Mouse (Mus musculus): Measurements from ENCODE around the gene Epas1.

Epas1 gene

DNA sequence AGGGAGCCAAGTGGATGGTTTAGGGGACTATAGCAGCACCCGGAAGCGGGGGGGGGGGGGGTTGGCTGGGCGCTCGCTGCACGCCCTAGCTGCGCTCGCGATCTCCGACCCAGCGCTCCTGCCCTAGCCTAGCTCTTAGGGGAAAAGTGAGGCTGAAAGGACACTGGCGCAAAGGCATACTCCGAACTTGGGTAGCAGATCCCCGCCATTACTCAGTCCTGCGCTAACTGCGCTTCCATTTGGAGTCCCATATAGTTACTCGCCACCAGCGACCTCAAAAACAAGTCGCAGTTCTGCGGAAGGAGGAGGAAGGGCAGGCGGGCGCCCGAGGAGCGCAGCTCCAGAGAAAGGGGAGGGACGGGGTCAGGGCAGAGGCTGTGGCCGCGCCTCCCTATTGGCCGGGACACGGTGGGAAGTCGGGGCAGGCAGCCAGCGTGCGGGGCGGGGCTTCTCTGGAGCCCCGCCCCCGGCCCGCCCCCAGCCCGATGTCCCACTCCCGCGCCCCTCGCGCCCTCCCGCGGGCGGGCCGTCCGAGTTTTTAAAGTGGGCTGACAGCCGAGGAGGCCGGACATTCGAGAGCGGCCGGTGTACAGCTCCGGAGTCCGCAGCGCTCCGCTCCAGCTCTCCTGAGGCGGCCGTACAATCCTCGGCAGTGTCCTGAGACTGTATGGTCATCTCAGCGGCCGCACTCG, at the start of gene Epas1:
Epas1 (plus strand) TSS at position 571 of the 692 bp plus-strand sequence.
- DNase-seq (ENCODE audit: low spot score in 2 of 2), result peak; percentile 42 to 55

- DNase-seq (ENCODE audit: low spot score in 2 of 2), result no peak
Measured at GRCm38 (mm10) chr17:86705236-86705635, 48.3 kb upstream of the Epas1 start.

- DNase-seq (ENCODE audit: low spot score in 2 of 2), result no peak
Measured at GRCm38 (mm10) chr17:86706467-86706866, 47.0 kb upstream of the Epas1 start.

GRCm38 (mm10) chr17:86709803-86710202, 43.7 kb upstream of the Epas1 start:
- DNase-seq (ENCODE audit: low spot score in 2 of 2), result peak; percentile 31 to 35

DNA sequence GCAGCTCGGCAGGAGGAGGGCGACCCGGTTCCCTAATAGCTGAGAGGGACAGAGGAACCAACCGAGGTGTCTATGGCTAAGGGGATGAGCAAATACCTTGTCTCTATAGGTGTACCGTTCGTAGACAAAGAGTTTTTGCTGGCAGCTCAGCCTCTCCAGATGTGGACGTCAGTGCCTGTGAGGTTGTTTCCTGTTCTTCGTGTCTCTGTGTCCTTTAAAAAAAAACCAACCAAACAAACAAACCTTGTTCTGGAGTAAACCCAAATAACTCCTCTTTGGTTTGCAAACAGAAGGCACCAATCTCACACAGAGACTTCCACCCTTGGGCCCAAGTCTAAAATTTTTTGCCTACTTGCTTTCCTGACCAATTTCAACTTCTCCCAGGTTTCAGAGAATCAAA, 43.1 kb upstream of the Epas1 start:
- no peak for DNase-seq (ENCODE audit: low spot score in 2 of 2)

GRCm38 (mm10) chr17:86711949-86712348, 41.6 kb upstream of the Epas1 start:
- no peak for DNase-seq (ENCODE audit: low spot score in 2 of 2)

DNA sequence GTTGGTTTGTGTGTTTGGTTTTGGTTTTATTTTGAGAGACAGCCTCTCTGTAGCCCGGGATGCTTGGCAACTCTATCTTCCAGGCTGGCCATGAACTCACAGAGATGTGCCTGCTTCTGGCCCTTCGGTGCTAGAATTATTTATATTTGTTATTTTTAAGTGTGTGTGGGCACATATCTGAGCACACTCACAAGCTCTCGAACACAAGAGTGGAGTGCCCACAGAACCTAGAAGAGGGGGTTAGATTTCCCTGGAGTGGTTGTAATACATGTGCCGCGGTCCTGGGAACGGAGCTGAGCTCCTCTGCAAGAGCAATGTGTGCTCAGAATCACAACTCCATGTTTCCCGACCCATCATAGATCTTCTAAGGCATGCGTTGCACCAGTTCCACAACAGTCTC, 40.9 kb upstream of the Epas1 start:
- DNase-seq (ENCODE audit: low spot score in 2 of 2), result no peak

- no peak for DNase-seq (ENCODE audit: low spot score in 2 of 2)
Measured at GRCm38 (mm10) chr17:86713591-86713990, 39.9 kb upstream of the Epas1 start.

- DNase-seq (ENCODE audit: low spot score in 2 of 2), result no peak
Measured at GRCm38 (mm10) chr17:86724786-86725415, 28.6 kb upstream of the Epas1 start.

- no peak for DNase-seq (ENCODE audit: low spot score in 2 of 2)
Measured at GRCm38 (mm10) chr17:86726480-86726879, 27.0 kb upstream of the Epas1 start.

- DNase-seq (ENCODE audit: low spot score in 2 of 2), result no peak
Measured at GRCm38 (mm10) chr17:86727031-86727430, 26.5 kb upstream of the Epas1 start.

GRCm38 (mm10) chr17:86731273-86731672, 22.2 kb upstream of the Epas1 start:
- no peak for DNase-seq (ENCODE audit: low spot score in 2 of 2)

- DNase-seq (ENCODE audit: low spot score in 2 of 2), result peak; percentile 53 to 66
Measured at GRCm38 (mm10) chr17:86732024-86732423, 21.5 kb upstream of the Epas1 start.

DNA sequence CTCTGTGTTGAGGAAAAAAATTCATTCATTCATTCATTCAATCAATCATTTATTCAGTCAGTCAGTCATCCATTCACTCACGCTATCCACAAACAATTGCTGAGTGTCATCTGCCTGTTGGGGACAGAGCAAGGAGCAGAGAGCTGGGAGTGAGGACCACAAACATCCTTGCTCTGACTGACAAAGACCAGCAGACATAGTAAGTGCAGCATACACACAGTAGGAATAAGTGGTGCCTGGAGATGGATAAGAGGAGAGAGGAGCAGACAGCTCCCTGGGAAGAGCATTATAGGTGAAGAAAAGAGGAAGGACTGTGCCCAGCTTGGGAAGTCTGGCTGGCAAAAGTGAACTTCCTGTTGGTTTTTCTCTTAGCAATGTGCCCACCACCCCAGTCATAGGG, 21.0 kb upstream of the Epas1 start:
- no peak for DNase-seq (ENCODE audit: low spot score in 2 of 2)

- no peak for DNase-seq (ENCODE audit: low spot score in 2 of 2)
Measured at GRCm38 (mm10) chr17:86733644-86734043, 19.9 kb upstream of the Epas1 start.

GRCm38 (mm10) chr17:86738477-86738876, 15.0 kb upstream of the Epas1 start:
- DNase-seq (ENCODE audit: low spot score in 2 of 2), result no peak

DNA sequence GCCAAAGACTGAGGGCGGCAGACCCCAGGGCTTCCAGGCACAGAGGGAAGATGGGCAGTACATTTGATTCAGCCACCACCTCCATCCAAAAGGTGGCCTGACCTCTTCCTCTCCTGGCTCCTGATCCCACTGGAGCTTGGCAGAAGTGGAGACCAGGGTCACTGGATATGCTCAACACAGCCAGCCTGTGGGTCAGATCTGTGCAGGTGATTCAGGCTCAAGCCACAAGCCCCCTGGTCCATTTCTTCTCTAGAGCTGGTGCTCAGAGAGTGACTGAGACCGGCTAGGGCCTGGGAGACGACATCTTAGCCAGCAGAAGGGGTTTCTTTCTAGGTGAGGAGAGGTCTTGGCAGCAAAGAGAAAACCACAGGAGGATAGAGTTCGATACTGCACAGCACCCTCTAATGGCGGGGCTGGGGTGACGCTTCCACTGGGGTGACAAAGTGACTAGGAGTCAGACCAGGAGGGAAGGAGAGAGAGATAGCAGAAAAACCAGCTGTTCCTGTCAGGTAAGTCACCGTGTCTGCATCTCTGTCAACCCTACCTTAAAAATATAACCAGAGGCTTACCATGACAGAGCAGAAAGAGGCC, 10.1 kb upstream of the Epas1 start:
- DNase-seq (ENCODE audit: low spot score in 2 of 2), result no peak

DNA sequence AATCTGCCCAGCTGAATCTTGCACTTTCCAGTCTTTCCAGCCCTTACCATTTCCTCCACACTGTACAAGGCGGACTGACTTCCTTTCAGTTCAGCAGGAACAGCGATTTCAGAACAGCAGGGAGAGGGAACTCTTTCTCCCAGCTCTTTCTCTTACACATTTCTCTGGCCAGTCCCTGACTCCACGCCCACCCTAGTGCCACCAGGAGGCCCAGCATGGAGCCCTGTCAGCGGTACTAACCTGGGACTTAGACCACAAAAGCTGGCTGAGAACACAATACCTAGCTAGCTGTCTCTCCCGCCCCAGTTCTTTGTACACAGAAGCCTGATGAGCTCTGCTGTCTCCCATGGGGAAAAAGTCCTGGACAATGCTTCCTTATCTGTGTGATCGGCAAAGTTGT, 8.6 kb upstream of the Epas1 start:
- no peak for DNase-seq (ENCODE audit: low spot score in 2 of 2)

GRCm38 (mm10) chr17:86751373-86751871, 2.1 kb upstream of the Epas1 start:
- no peak for DNase-seq (ENCODE audit: low spot score in 2 of 2)

- peak; percentile 8 to 12 for DNase-seq (ENCODE audit: low spot score in 2 of 2)
Measured at GRCm38 (mm10) chr17:86753931-86754805, 668 bp downstream of the Epas1 start.

DNA sequence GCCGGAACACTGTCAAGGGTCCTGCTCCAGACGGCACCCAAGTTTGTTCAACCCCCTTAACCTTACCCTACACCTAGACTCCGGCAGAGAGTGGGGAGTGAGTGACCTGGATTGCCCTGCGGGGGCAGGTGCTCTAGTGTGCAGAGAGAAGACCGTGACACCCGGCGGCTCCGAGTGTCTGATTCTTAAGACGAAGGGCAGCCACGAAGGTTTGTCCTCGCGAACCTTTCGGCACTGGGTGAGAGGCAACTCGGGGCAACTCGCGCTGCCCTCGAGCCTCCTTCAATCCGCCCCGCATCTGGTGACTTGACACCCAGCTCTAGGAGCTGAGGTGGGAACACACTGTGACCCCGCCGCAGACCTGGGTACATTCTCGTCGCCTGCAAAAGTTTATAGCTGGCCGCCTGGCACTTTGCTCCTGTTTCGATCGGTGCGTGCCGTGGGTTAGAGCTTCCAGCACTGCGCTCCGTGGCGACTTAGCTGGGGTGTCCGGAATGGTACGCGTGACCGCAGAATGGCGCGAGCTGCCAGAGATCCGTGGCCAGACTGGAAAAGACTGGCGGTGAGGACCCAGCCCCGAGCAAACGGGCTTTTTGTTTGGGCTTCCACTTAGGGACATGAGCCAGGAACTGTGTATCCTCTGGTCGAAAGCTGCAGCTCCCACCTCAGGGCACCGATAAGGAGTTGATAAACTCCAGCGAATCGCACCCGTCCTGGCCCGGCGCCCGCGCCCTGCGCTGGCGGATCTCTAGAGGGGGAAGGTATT, 1.5 kb downstream of the Epas1 start:
- DNase-seq (ENCODE audit: low spot score in 2 of 2), result peak in 1 of 2 experiments; percentile 5
